Mouse (Mus musculus) kidney, postnatal 0 days (tissue): Measurements from ENCODE around the gene Cop1. TPM values are rescaled to one million over a fixed set of nuclear protein-coding genes. Genes with fewer than 3 reads are reported as not detected.
"Not testable (repeated sequence)": the region's sequence is repeated elsewhere in the genome, so short reads cannot be mapped to it uniquely, and the experiment has no call there.

Experiments
- ATAC-seq: fragments of 200-750 bp; cut with Nextera tagmentation; replicated peaks from 2 replicates; pipeline ENCODE4 v1.8.0; 2017; ENCODE audit warnings: low read depth, moderate number of reproducible peaks, moderate TSS enrichment, moderate library complexity; ENCODE audit not compliant: low FRiP score
- DNase-seq: peaks from one replicate; pipeline ENCODE4 v3.0.0-alpha.2; 2016; ENCODE audit warnings: low spot score
- H3K27ac ChIP-seq: fragments of 300-500 bp; sonication (generic); 2 replicates; pipeline ENCODE4 v1.5.1; 2014; ENCODE audit warnings: mild to moderate bottlenecking
- H3K27me3 ChIP-seq: fragments of 300-500 bp; sonication (generic); 2 replicates; pipeline ENCODE4 v1.6.1; 2014; ENCODE audit warnings: low read length, mixed read lengths; ENCODE audit not compliant: insufficient read depth
- H3K36me3 ChIP-seq: fragments of 300-500 bp; sonication (generic); 2 replicates; pipeline ENCODE4 v1.6.1; 2014; ENCODE audit warnings: low read length, mixed read lengths; ENCODE audit not compliant: insufficient read depth
- H3K4me1 ChIP-seq: fragments of 300-500 bp; sonication (generic); replicated peaks from 2 replicates; pipeline ENCODE4 v1.6.1; 2014; ENCODE audit warnings: antibody characterized with exemption, low read length, mixed read lengths; ENCODE audit not compliant: insufficient read depth
- H3K4me2 ChIP-seq: fragments of 300-500 bp; sonication (generic); 2 replicates; pipeline ENCODE4 v1.6.1; 2014; ENCODE audit warnings: mild to moderate bottlenecking, low read length, moderate library complexity, mixed read lengths
- H3K4me3 ChIP-seq: fragments of 300-500 bp; sonication (generic); replicated peaks from 2 replicates; pipeline ENCODE4 v1.5.1; 2014; ENCODE audit warnings: low read depth, low read length
- H3K9ac ChIP-seq: fragments of 300-500 bp; sonication (generic); 2 replicates; pipeline ENCODE4 v1.6.1; 2014; ENCODE audit warnings: low read depth, low read length
- H3K9me3 ChIP-seq: fragments of 300-500 bp; sonication (generic); replicated peaks from 2 replicates; pipeline ENCODE4 v1.6.1; 2016; ENCODE audit warnings: low read length, inconsistent platforms, mixed read lengths
- CTCF ChIP-seq: IDR thresholded peaks from 2 replicates; pipeline ENCODE4 v1.5.1; 2016; ENCODE audit warnings: antibody characterized with exemption, low read depth, mild to moderate bottlenecking, moderate library complexity
- WGBS: fragments of 180-500 bp; shearing (Covaris S2); extraction: QIAGEN DNeasy Blood & Tissue Kit; methylation state at CpG from one replicate; pipeline ENCODE4 v1.1.7; 2014; 5-methylcytosine and 5-hydroxymethylcytosine counted together
- polyA plus RNA-seq: library from polyadenylated mRNA; unstranded; fragments of >200 nt; fragmentation: Nextera tagmentation; extraction: Ambion mirVana; gene quantifications from 2 replicates; pipeline ENCODE4 v1.2.1, GENCODE M21; 2015

Cop1 gene
- 50.9 and 70.9 TPM in 2 replicates for polyA plus RNA-seq

- Histone ChIP-seq H3K4me3 (peak within 1 kb of the TSS; percentile 60), H3K4me2 (peak within 1 kb of the TSS; percentile 68), H3K9ac (peak within 1 kb of the TSS; percentile 74), H3K27ac (peak within 1 kb of the TSS; percentile 96)
- ATAC-seq (peak; percentile 97), DNase-seq (peak; percentile 96)
- not testable (repeated sequence) for H3K27me3 ChIP-seq, H3K9me3 ChIP-seq, H3K4me1 ChIP-seq, H3K36me3 ChIP-seq
- under 1% methylated on average over 68 of the region's 97 CpGs for WGBS
These were observed at the start of gene Cop1 for GRCm38 (mm10) chr1:159231781-159232571. Cop1 (plus strand) TSS chr1:159232320.

- DNase-seq (peak; percentile 6), ATAC-seq (no peak)
- no peak overlapping the region for H3K27ac ChIP-seq
These were observed 45.4 kb upstream of the Cop1 start for GRCm38 (mm10) chr1:159186741-159187140.

GRCm38 (mm10) chr1:159198603-159199002 lies 33.5 kb upstream of the Cop1 start:
- ATAC-seq (no peak), DNase-seq (no peak)
- Histone ChIP-seq H3K9ac (no peak overlapping the region), H3K4me2 (no peak overlapping the region), H3K4me3 (no peak overlapping the region), H3K27me3 (no peaks in the 10 kb centered on the region), H3K27ac (no peak overlapping the region), H3K36me3 (no peaks in the 10 kb centered on the region), H3K9me3 (no peaks in the 10 kb centered on the region), H3K4me1 (no peaks in the 10 kb centered on the region)
- 69% methylated on average over 3 of the region's 3 CpGs for WGBS
- TF ChIP-seq CTCF = no peak

More at GRCm38 (mm10) chr1:159186741-159187140, 45.4 kb upstream of the Cop1 start:
- Histone ChIP-seq H3K4me2 (no peak overlapping the region), H3K27me3 (no peaks in the 10 kb centered on the region), H3K36me3 (no peaks in the 10 kb centered on the region), H3K4me1 (no peaks in the 10 kb centered on the region), H3K9me3 (no peaks in the 10 kb centered on the region), H3K4me3 (no peak overlapping the region), H3K9ac (no peak overlapping the region)
- 60% methylated on average over 3 of the region's 3 CpGs for WGBS
- no peak for TF ChIP-seq CTCF

- DNase-seq (no peak), ATAC-seq (no peak)
- H3K9ac ChIP-seq = no peak overlapping the region
- H3K9me3 ChIP-seq = no peaks in the 10 kb centered on the region
- H3K4me2 ChIP-seq = no peak overlapping the region
- TF ChIP-seq CTCF = no peak
- H3K36me3 ChIP-seq = no peaks in the 10 kb centered on the region
- H3K27me3 ChIP-seq = no peaks in the 10 kb centered on the region
- no peaks in the 10 kb centered on the region for H3K4me1 ChIP-seq
- H3K4me3 ChIP-seq = no peak overlapping the region
- no peak overlapping the region for H3K27ac ChIP-seq
- 85% methylated on average over 3 of the region's 3 CpGs for WGBS
These were observed 32.5 kb upstream of the Cop1 start for GRCm38 (mm10) chr1:159199606-159200005.

GRCm38 (mm10) chr1:159201220-159201619 lies 30.9 kb upstream of the Cop1 start:
- H3K9ac ChIP-seq = no peak overlapping the region
- no peak overlapping the region for H3K4me2 ChIP-seq
- H3K36me3 ChIP-seq = no peaks in the 10 kb centered on the region
- no peaks in the 10 kb centered on the region for H3K4me1 ChIP-seq
- no peak for ATAC-seq
- TF ChIP-seq CTCF = no peak
- no peak for DNase-seq
- H3K4me3 ChIP-seq = no peak overlapping the region
- no peaks in the 10 kb centered on the region for H3K27me3 ChIP-seq
- H3K9me3 ChIP-seq = no peaks in the 10 kb centered on the region
- no peak overlapping the region for H3K27ac ChIP-seq

- H3K4me1 ChIP-seq = no peaks in the 10 kb centered on the region
- no peaks in the 10 kb centered on the region for H3K36me3 ChIP-seq
- DNase-seq (no peak), ATAC-seq (no peak)
- WGBS = 73% methylated on average over 4 of the region's 4 CpGs
- no peaks in the 10 kb centered on the region for H3K9me3 ChIP-seq
- no peak overlapping the region for H3K27ac ChIP-seq
- H3K4me3 ChIP-seq = no peak overlapping the region
- no peak for TF ChIP-seq CTCF
- H3K27me3 ChIP-seq = no peaks in the 10 kb centered on the region
- no peak overlapping the region for H3K9ac ChIP-seq
- no peak overlapping the region for H3K4me2 ChIP-seq
These were observed 20.4 kb upstream of the Cop1 start for GRCm38 (mm10) chr1:159211711-159212110.
